9 mouse cellular contexts compared by ENCODE assay signal in genomic region chr8:117395055-117395454, GRCm38 (mm10).
DNase-seq lines count a peak whose midpoint lies in the region; ATAC-seq and TF ChIP-seq lines count a peak whose summit lies in the region.
"Had no signal": no experiment of that assay in that cellular context is flagged by ENCODE, and none has a peak within 500 bp of the region (broad histone marks: within the 10 kb centered on the region; RNA-seq: fewer than 3 reads in every experiment).

No protein-coding gene starts in this region.

- WGBS in kidney, embryonic 16.5 days = 49% methylated on average over 7 of the region's 7 CpGs
- 81% methylated on average over 7 of the region's 7 CpGs for WGBS in cerebellum, adult 2 months

- no peak overlapping the region for H3K4me3 ChIP-seq in kidney, embryonic 16.5 days (ENCODE audit: low read length)
- no peak overlapping the region for H3K4me3 ChIP-seq in cerebellum, adult 2 months (replicated peaks; ENCODE audit: insufficient read depth, low read depth, low read length)
- H3K4me3 ChIP-seq: midbrain, embryonic 12.5 days had no signal

- TF ChIP-seq POLR2A in cerebellum, adult 2 months (IDR thresholded peaks at IDR 0.05; ENCODE audit: borderline replicate concordance, insufficient read depth, low read length) = no peak

- intact Hi-C loops in heart, postnatal 10 days (cut with DNase I) = no loop called here

- no peaks in the 10 kb centered on the region; the same call in 1 of the 2 replicates for H3K9me3 ChIP-seq in kidney, embryonic 16.5 days (ENCODE audit: low read length)

- peaks cover 12% of the 10 kb centered on the region; the same call in 1 of the 2 replicates for H3K4me1 ChIP-seq in kidney, embryonic 16.5 days (ENCODE audit: insufficient read depth, low read length)
- no peaks in the 10 kb centered on the region; the same call in 1 of the 2 replicates for H3K4me1 ChIP-seq in cerebellum, adult 2 months (ENCODE audit: control insufficient read depth, insufficient read depth, low read length)

- no peak for DNase-seq in kidney, adult 8-10 months
- peak; percentile 90 for DNase-seq in adrenal gland, adult 2 months
- peak; percentile 77 for DNase-seq in frontal cortex, postnatal 36 days (ENCODE audit: low spot score in 2 of 2)
- DNase-seq in lung, postnatal 14 days = peak; percentile 40
- DNase-seq in heart, postnatal 10 days = no peak
- no peak for DNase-seq in heart, adult 11 months
- no peak for DNase-seq in cerebellum, adult 2 months

- H3K27ac ChIP-seq in kidney, embryonic 16.5 days (ENCODE audit: low read length) = peak overlapping the region; percentile 36; the same call in 1 of the 2 replicates
- no peak overlapping the region for H3K27ac ChIP-seq in cerebellum, adult 2 months (ENCODE audit: insufficient read depth, low read length)
- H3K27ac ChIP-seq: midbrain, embryonic 12.5 days had no signal

- TF ChIP-seq CTCF in cerebellum, adult 2 months (IDR thresholded peaks at IDR 0.05; ENCODE audit: borderline replicate concordance, insufficient read depth, low read depth, low read length) = no peak

- peak; percentile 14; the same call in 1 of the 2 replicates for ATAC-seq in kidney, embryonic 16.5 days (ENCODE audit: low FRiP score, low TSS enrichment)

- H3K27me3 ChIP-seq in kidney, embryonic 16.5 days (ENCODE audit: insufficient read depth, low read length) = no peaks in the 10 kb centered on the region
- no peaks in the 10 kb centered on the region for H3K27me3 ChIP-seq in cerebellum, adult 2 months (ENCODE audit: control insufficient read depth, insufficient read depth, low read length)
- H3K27me3 ChIP-seq: midbrain, embryonic 12.5 days had no signal

- H3K36me3 ChIP-seq in kidney, embryonic 16.5 days (ENCODE audit: insufficient read depth, low read length) = peaks cover 12% of the 10 kb centered on the region

- no peak overlapping the region for H3K4me2 ChIP-seq in kidney, embryonic 16.5 days (replicated peaks; ENCODE audit: low read depth, low read length)
- H3K4me2 ChIP-seq: midbrain, embryonic 12.5 days had no signal

- no peak overlapping the region for H3K9ac ChIP-seq in kidney, embryonic 16.5 days (replicated peaks; ENCODE audit: low read length)
- H3K9ac ChIP-seq: midbrain, embryonic 12.5 days had no signal

Comparison
In these comparisons a context has a peak if more than half of its experiments do, and no peak if none do; other contexts are left out.
1. DNase-seq: peak in adrenal gland, adult 2 months (single experiment), frontal cortex, postnatal 36 days (2 of 2) and lung, postnatal 14 days (single experiment); none in kidney, adult 8-10 months (0 of 2), heart, postnatal 10 days (0 of 2), heart, adult 11 months (single experiment) and cerebellum, adult 2 months (0 of 2).